Mouse (Mus musculus) left cerebral cortex, adult 2 months (tissue): ENCODE results near the gene Nkx2-2. TPM values are rescaled to one million over a fixed set of nuclear protein-coding genes. Genes with fewer than 3 reads are reported as not detected.

Source experiments
- DNase-seq, 2 experiments: peaks; one replicate each; pipeline ENCODE4 v3.0.0; 2021 to 2022; ENCODE audit warnings: low spot score in 2 of 2, mixed read lengths in 1 of 2; ENCODE audit errors: extremely low spot score in 1 of 2
- H3K27ac ChIP-seq: fragments of 200-600 bp; 2 replicates; pipeline ENCODE4 v1.8.1; 2022
- H3K4me3 ChIP-seq: fragments of 200-600 bp; 2 replicates; pipeline ENCODE4 v1.8.1; 2022
- CTCF ChIP-seq: fragments of 200-600 bp; IDR thresholded peaks from 2 replicates; pipeline ENCODE4 v1.8.1; 2022; ENCODE audit warnings: antibody characterized with exemption, mild to moderate bottlenecking, moderate library complexity
- intact Hi-C: fragments of 180-260 bp; cut with DNase I; formaldehyde crosslinking; loops from one replicate; pipeline ENCODE4 v1.15.1; 2025
- long read RNA-seq, 2 experiments: library from polyadenylated mRNA; stranded (forward); transcript quantifications; one replicate each; pipeline ENCODE4 v2.0.0; 2021; ENCODE audit warnings: borderline mapping rate in 2 of 2
- total RNA-seq, 2 experiments: library from RNA; stranded (reverse); gene quantifications; 2 replicates each; pipeline ENCODE4 v1.2.3; 2021

The Nkx2-2 gene
- total RNA-seq, result 1 to 10 TPM; 4.1 to 4.5 TPM
- long read RNA-seq, experiment 1, partial matches to known transcripts, result 0 of 2 reads
- long read RNA-seq, experiment 1, other reads (novel, unspliced or antisense), result 1 of 2 reads
- long read RNA-seq, experiment 2, partial matches to known transcripts, result 0 of 1 reads
- long read RNA-seq, experiment 2, other reads (novel, unspliced or antisense), result 0 of 1 reads

DNA sequence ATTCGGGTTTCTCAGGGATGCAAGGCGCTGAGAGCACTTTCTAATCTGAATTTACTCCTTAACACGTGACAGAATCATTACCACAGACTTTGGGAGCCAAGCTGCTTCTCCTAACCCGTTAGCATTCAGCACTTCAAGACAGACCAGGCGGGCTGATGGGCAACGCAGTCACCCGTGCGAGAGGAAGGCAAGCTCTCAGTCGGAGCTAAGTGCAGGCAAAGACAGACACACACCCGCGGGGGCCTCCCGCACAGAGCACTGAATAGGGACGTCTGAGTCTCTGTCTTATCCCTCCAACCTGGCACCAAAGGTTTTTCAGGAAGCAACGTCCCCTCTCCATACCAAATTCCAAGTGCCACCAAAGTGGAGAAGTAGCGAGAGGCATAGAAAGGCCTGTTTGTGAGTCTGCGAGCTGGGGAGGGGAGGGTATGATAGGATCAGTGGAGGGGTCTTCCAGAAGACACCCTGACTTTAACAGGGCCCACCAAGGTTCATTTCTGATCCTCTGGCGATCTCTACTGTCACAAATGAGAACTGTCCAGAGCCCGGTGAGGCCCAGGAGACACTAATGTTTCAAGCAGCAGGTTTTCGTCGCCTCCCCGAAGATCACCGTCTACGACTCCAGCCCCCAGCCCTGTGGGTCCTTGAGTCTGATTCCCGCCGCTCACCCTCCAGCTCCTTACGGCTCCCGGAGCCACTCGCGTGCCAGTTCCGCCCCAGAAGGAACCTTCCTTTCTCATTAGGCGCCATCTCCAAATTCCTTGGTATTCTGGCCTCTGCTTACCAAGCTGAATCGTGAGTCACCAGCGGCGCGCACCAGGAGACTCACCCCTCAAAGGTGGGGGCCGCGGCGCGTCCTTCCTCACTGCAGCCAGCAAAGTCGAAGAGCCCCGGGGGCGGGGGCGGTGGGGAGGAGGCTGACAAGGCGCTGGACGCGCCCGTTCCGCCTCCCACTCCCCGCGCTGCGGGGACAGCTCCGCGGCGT lies at the start of gene Nkx2-2:
Gene Nkx2-2 (minus strand): TSS at position 973 of the 985 bp plus-strand sequence.
- intact Hi-C loops, result loop anchor here (5.0 kb wide), 1 partner anchor 106 kb away; the partner anchor contains the start of gene Nkx2-4
- Histone ChIP-seq H3K27ac (no peak within 1 kb of the TSS), H3K4me3 (peak within 1 kb of the TSS; percentile 29)
- DNase-seq, result no peak
- TF ChIP-seq CTCF, result peak; percentile 32

DNA sequence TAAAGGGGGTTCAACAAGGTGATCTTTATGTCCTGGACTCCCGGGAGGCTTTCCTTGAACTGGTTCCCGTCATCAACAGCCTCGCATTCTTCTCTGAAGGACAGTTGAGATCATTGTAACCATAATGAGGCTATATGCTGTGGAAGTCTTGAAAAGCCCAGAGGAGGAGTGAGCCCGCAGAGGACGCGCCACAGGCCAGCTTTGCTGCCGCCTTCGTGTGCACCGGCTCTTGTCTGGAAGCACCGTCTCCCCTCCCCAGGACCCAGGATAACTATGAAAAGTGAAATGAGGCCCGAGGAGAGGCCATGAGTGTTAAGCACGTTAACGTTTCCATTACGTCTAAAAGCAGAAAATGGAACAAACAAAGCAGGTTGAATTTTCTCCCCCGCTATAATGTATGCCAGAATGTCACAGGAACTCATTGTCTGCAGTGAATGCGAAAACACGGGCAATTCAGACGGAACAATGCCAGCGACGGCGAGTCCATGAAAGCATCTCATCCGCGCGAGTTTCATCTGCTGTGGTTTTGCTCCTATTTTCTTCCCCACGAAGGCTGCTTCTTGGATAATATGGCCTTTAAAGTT lies 41.8 kb upstream of the Nkx2-2 start:
- intact Hi-C loops, result no loop called here
- DNase-seq, result no peak
- Histone ChIP-seq H3K27ac (no peak overlapping the region), H3K4me3 (no peak overlapping the region)
- TF ChIP-seq CTCF, result no peak

DNA sequence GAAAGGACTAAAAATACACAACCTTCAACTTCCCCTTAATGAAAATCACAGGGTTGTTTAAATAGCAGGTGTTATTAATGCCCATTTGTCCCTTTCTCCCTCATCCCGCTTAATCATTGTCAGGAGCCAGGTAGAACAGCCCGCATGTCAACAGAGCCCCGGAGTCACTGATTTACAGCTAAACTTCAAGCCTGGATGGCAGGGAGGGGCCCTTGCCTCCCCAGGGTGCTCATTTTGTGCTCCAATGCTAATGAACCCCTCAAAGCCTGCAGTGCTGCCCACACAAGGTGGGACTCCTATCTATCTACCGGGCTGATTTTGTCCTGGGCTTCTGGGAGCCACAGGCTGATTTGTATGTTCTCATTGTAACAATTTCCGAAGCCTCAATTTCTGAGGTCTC lies 37.1 kb upstream of the Nkx2-2 start:
- H3K27ac ChIP-seq, result no peak overlapping the region
- no peak for DNase-seq
- TF ChIP-seq CTCF, result no peak
- intact Hi-C loops, result no loop called here
- no peak overlapping the region for H3K4me3 ChIP-seq

DNA sequence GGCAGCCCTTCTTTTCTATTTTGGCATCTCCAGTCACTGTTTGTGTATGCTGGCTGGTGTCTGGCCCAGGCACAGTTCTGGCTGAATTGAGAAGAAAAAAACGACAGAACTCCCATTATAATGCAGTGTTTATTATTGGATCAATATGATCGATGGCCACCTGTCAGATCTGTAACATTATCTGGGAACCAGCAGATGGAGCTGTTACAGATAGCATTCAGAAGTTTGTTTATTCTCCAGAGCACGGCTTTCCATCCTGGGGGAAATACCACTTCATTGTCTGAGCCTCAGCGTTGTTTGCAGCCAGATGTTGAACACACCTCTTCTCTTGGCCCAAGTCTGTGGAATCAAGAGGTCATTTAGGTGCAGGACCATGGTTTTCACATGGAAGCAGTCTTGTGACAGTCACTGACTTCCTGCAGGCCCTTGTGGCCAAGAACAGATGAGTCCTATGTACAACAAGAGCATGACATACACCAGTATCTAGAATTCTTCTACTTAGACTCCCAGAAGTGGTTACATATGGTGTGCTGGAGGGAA lies 11.1 kb upstream of the Nkx2-2 start:
- DNase-seq, result no peak
- no peak overlapping the region for H3K4me3 ChIP-seq
- intact Hi-C loops, result loop anchor here (2.0 kb wide), 1 partner anchor 102 kb away; no protein-coding TSS in a partner anchor
- no peak overlapping the region for H3K27ac ChIP-seq
- TF ChIP-seq CTCF, result peak; percentile 55

GRCm38 (mm10) chr2:147194711-147195615 lies 920 bp upstream of the Nkx2-2 start:
- Histone ChIP-seq H3K4me3 (peak overlapping the region; percentile 29), H3K27ac (no peak overlapping the region)
- intact Hi-C loops, result loop anchor here (5.0 kb wide), 1 partner anchor 108 kb away; the partner anchor contains the start of gene Nkx2-4

DNA sequence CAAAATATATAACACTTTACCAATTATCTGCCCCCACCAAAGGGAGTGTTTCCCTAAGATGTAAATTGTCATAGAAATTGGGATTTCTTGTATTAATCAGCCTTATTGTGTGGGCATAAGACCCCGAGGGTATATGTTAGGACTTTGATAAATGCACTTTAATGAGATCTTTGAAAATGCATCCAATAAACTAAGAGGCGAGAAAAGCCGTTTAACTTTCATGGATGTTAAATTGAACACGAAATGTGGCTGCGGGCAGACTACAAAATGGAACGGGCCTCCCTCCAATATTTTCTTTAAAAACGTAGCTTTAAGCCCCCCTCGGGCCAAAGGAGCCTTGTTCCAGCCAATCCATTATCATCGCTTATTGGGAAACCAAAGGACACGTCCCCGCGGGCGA lies 1.3 kb downstream of the Nkx2-2 start:
- H3K27ac ChIP-seq, result no peak overlapping the region
- intact Hi-C loops, result loop anchor here (5.0 kb wide), 1 partner anchor 105 kb away; the partner anchor contains the start of gene Nkx2-4
- H3K4me3 ChIP-seq, result no peak overlapping the region
- no peak for DNase-seq
- TF ChIP-seq CTCF, result no peak

More at GRCm38 (mm10) chr2:147194711-147195615, 920 bp upstream of the Nkx2-2 start:
- DNase-seq, result no peak
- no peak for TF ChIP-seq CTCF

DNA sequence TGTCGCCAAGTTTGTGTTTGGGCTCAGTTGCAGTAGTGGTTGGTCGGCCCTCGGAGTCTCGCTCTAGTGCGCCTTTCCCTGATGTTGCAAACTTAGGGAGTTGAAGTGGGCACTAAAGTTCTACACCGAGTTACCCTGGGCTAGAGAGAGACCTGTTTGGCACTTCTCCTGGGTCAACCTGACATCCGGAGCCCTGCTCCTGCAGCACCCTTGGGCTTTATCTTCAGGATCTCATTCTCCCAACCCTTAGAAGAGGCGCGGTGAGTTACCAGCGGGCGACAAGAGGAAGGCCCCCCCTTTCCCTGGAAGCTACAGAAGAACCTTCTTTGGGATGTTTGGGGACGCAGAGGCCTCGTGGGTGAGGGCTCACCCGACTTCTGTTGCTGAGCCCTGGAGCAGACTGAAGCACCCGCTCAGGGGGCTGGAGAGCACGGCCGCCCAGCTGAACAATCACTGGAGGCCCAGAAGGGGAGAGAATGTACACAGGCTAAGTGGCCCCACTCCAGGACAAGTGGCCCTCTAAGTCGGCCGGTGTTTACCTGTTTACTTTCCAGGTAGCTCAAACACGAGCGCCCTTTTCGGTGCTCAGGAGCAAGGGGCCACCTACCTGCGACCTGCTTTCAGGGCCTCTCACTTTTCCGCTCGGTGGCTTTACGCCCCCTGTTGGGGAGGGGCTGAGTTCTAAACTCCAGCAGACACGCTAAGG lies 3.6 kb downstream of the Nkx2-2 start:
- H3K4me3 ChIP-seq, result no peak overlapping the region
- no peak overlapping the region for H3K27ac ChIP-seq
- TF ChIP-seq CTCF, result no peak
- intact Hi-C loops, result loop anchor here (5.0 kb wide), 1 partner anchor 103 kb away; the partner anchor contains the start of gene Nkx2-4
- no peak for DNase-seq

DNA sequence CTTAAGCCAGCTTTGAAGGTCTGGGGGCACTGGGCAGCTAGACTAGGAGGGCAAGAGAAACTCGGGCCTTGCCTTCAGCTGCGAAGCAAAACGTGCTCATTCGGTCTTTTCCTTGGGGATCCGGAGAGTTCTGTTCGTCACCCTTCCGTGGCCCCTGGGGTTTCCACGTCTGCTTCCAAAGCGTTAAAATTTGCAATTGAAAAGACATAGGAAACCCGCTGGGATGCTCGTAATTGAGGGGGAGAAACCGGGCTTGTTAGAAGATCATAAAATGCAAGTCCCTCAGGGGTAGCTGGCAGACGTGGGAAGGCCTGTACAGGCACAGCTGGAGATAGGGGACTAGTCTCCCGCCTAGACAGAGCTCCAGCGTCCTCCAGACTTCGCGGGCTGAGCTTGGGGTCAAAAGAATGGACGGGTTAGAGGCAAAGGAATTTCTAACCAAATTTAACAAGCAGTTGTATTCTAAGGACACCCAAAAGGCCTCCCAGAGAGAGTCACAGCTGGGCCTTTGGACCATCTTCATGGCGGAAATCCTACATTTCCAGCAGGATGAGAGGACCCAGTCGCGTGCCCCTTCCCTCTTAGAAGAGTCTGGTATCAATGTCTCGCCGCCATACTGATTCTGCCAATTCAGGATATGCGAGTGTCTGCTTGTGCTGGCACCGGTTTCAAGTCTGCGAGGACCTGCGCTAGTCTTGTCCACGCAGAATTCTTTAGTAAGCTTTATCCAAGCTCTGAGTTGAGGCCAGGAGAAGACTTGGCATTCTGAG lies 4.3 kb downstream of the Nkx2-2 start:
- Histone ChIP-seq H3K27ac (no peak overlapping the region), H3K4me3 (no peak overlapping the region)
- DNase-seq, result no peak
- no peak for TF ChIP-seq CTCF
- intact Hi-C loops, result loop anchor here (5.0 kb wide), 3 partner anchors 102 to 843 kb away; partner anchors contain the start of genes Nkx2-4 and Pax1

GRCm38 (mm10) chr2:147188871-147189545 lies 5.0 kb downstream of the Nkx2-2 start:
- DNase-seq, result no peak
- no peak for TF ChIP-seq CTCF
- Histone ChIP-seq H3K4me3 (no peak overlapping the region), H3K27ac (no peak overlapping the region)
- intact Hi-C loops, result loop anchor here (5.0 kb wide), 2 partner anchors 173 to 843 kb away; partner anchors contain the start of gene Pax1
